ENCODE assay signal across 8 mouse cellular contexts in genomic region chr4:155233878-155234277, GRCm38 (mm10). TPM values are rescaled to one million over a fixed set of nuclear protein-coding genes. Genes with fewer than 3 reads are reported as not detected.
DNase-seq lines count a peak whose midpoint lies in the region; ATAC-seq and TF ChIP-seq lines count a peak whose summit lies in the region.

No protein-coding gene starts in this region.

- TF ChIP-seq EP300 in stomach, postnatal 0 days (optimal IDR thresholded peaks at IDR 0.05): no peak

- peak overlapping the region; percentile 14; the same call in 1 of the 2 replicates for H3K4me2 ChIP-seq in intestine, embryonic 14.5 days (ENCODE audit: low read length)
- H3K4me2 ChIP-seq in stomach, postnatal 0 days (replicated peaks; ENCODE audit: low read depth): peak overlapping the region; percentile 39

- no peaks in the 10 kb centered on the region for H3K36me3 ChIP-seq in intestine, embryonic 14.5 days (ENCODE audit: control insufficient read depth, insufficient read depth, low read length)
- H3K36me3 ChIP-seq in stomach, postnatal 0 days (ENCODE audit: control insufficient read depth, insufficient read depth, low read length): no peaks in the 10 kb centered on the region

- H3K9ac ChIP-seq in intestine, embryonic 14.5 days (ENCODE audit: low read length): peak overlapping the region; percentile 36
- peak overlapping the region; percentile 50 for H3K9ac ChIP-seq in stomach, postnatal 0 days (ENCODE audit: low read length)

- no peak for DNase-seq in cerebellum, postnatal 4 days (ENCODE audit: low spot score in 2 of 2)
- peak; percentile 47 for DNase-seq in embryo, embryonic 9.5 days (ENCODE audit: extremely low spot score)
- peak; percentile 82 to 83 for DNase-seq in gastrocnemius, postnatal 36 days
- DNase-seq in intestine, embryonic 14.5 days (ENCODE audit: low spot score): peak; percentile 85
- DNase-seq in left cerebral cortex, adult 9 months (ENCODE audit: low spot score in 2 of 2): peak; percentile 74 to 91
- peak; percentile 84 to 92 for DNase-seq in lung, postnatal 4 days
- peak; percentile 71 for DNase-seq in stomach, postnatal 0 days (ENCODE audit: low spot score)

- peak; percentile 18; the same call in 1 of the 2 replicates for ATAC-seq in cerebellum, adult (ENCODE audit: insufficient number of reproducible peaks, low FRiP score, low TSS enrichment)
- ATAC-seq in intestine, embryonic 14.5 days (replicated peaks; ENCODE audit: low FRiP score, low TSS enrichment, low read depth): peak; percentile 68
- ATAC-seq in stomach, postnatal 0 days (ENCODE audit: low FRiP score, low TSS enrichment): peak; percentile 63; the same call in 1 of the 2 replicates

- 11% methylated on average over 10 of the region's 10 CpGs for WGBS in intestine, embryonic 14.5 days
- 17% methylated on average over 10 of the region's 10 CpGs for WGBS in stomach, postnatal 0 days

- intact Hi-C loops in gastrocnemius, postnatal 36 days (cut with DNase I): no loop called here

- TF ChIP-seq CTCF in stomach, postnatal 0 days (IDR thresholded peaks at IDR 0.05; ENCODE audit: low read depth): peak; percentile 36

- no peaks in the 10 kb centered on the region for H3K9me3 ChIP-seq in intestine, embryonic 14.5 days (ENCODE audit: control insufficient read depth, low read length)
- no peaks in the 10 kb centered on the region for H3K9me3 ChIP-seq in stomach, postnatal 0 days (ENCODE audit: control insufficient read depth, low read length)

- H3K4me3 ChIP-seq in intestine, embryonic 14.5 days (ENCODE audit: low read depth, low read length): no peak overlapping the region
- H3K4me3 ChIP-seq in stomach, postnatal 0 days (ENCODE audit: low read depth, low read length): no peak overlapping the region

- peak overlapping the region; percentile 99 for H3K27ac ChIP-seq in intestine, embryonic 14.5 days (ENCODE audit: low read depth)
- H3K27ac ChIP-seq in stomach, postnatal 0 days (replicated peaks): peak overlapping the region; percentile 99

- no peaks in the 10 kb centered on the region for H3K27me3 ChIP-seq in intestine, embryonic 14.5 days (replicated peaks; ENCODE audit: control insufficient read depth, insufficient read depth, low read length)
- no peaks in the 10 kb centered on the region for H3K27me3 ChIP-seq in stomach, postnatal 0 days (ENCODE audit: control insufficient read depth, insufficient read depth, low read length)

- peaks cover 45% of the 10 kb centered on the region for H3K4me1 ChIP-seq in intestine, embryonic 14.5 days (replicated peaks; ENCODE audit: control insufficient read depth, insufficient read depth, low read length)
- peaks cover 31% of the 10 kb centered on the region for H3K4me1 ChIP-seq in stomach, postnatal 0 days (replicated peaks; ENCODE audit: control insufficient read depth, insufficient read depth)

RNA-seq across cellular contexts. Expression of gene Ski, which starts 11.5 kb away (rescaled TPM):
- 10 to 100 TPM; 28.7 to 30.2 TPM for total RNA-seq in gastrocnemius, postnatal 36 days (2021)
- 24.4 and 25.3 TPM in 2 replicates for polyA plus RNA-seq in intestine, embryonic 14.5 days (2014; fragmentation: Nextera tagmentation; extraction: Ambion mirVana)
- 9.7 and 10.8 TPM in 2 replicates for polyA plus RNA-seq in stomach, postnatal 0 days (2015; fragmentation: Nextera tagmentation; extraction: Ambion mirVana)

RNA-seq across cellular contexts. Expression of gene Faap20, which starts 15.7 kb away (rescaled TPM):
- 1 to 10 TPM; 3.1 to 4.7 TPM for total RNA-seq in gastrocnemius, postnatal 36 days (2021)
- 74.6 and 81.2 TPM in 2 replicates for polyA plus RNA-seq in intestine, embryonic 14.5 days (2014; fragmentation: Nextera tagmentation; extraction: Ambion mirVana)
- 43.5 and 46.3 TPM in 2 replicates for polyA plus RNA-seq in stomach, postnatal 0 days (2015; fragmentation: Nextera tagmentation; extraction: Ambion mirVana)

Comparison
In these comparisons a context has a peak if more than half of its experiments do, and no peak if none do; other contexts are left out.
1. ATAC-seq: peak in every context shown above with its lines; median percentile 68 in intestine, embryonic 14.5 days; 63 in stomach, postnatal 0 days; 18 in cerebellum, adult.
2. DNase-seq: peak in embryo, embryonic 9.5 days (single experiment), gastrocnemius, postnatal 36 days (2 of 2), intestine, embryonic 14.5 days (single experiment), left cerebral cortex, adult 9 months (2 of 2), lung, postnatal 4 days (2 of 2) and stomach, postnatal 0 days (single experiment); none in cerebellum, postnatal 4 days (0 of 2).